Mouse (Mus musculus): ENCODE results near the gene Psmd1. TPM values are rescaled to one million over a fixed set of nuclear protein-coding genes. Genes with fewer than 3 reads are reported as not detected.

Gene Psmd1
- polyA plus RNA-seq, 1 experiment from 2014 or later, result 194 TPM

- Histone ChIP-seq H3K9me3 (ENCODE audit: control insufficient read depth, low read length) (no peaks in the 10 kb centered on the region), H3K27me3 (ENCODE audit: control insufficient read depth, insufficient read depth, low read length) (no peaks in the 10 kb centered on the region), H3K36me3 (replicated peaks; ENCODE audit: control insufficient read depth, insufficient read depth) (no peaks in the 10 kb centered on the region), H3K4me1 (replicated peaks; ENCODE audit: control insufficient read depth, insufficient read depth, low read length) (peaks cover 12% of the 10 kb centered on the region), H3K27ac (no peak overlapping the region), H3K9ac (no peak overlapping the region), H3K4me3 (replicated peaks; ENCODE audit: low read length) (no peak overlapping the region), H3K4me2 (replicated peaks) (no peak overlapping the region)
- WGBS, result 87% methylated on average over 6 of the region's 6 CpGs
- DNase-seq (ENCODE audit: low spot score) (no peak), ATAC-seq (ENCODE audit: low FRiP score) (no peak)
These were observed 86.7 kb downstream of the Psmd1 start for GRCm38 (mm10) chr1:86150929-86151328.

GRCm38 (mm10) chr1:86151376-86151775 lies 87.2 kb downstream of the Psmd1 start:
- no peaks in the 10 kb centered on the region for H3K9me3 ChIP-seq (ENCODE audit: control insufficient read depth, low read length)
- no peak overlapping the region for H3K4me3 ChIP-seq (replicated peaks; ENCODE audit: low read length)
- no peak overlapping the region for H3K4me2 ChIP-seq (replicated peaks)
- H3K27ac ChIP-seq, result no peak overlapping the region
- DNase-seq (ENCODE audit: low spot score) (no peak), ATAC-seq (ENCODE audit: low FRiP score) (no peak)
- no peak overlapping the region for H3K9ac ChIP-seq
- H3K4me1 ChIP-seq (replicated peaks; ENCODE audit: control insufficient read depth, insufficient read depth, low read length), result peaks cover 12% of the 10 kb centered on the region
- 90% methylated on average over 7 of the region's 7 CpGs for whole genome bisulfite sequencing
- H3K36me3 ChIP-seq (replicated peaks; ENCODE audit: control insufficient read depth, insufficient read depth), result no peaks in the 10 kb centered on the region
- H3K27me3 ChIP-seq (ENCODE audit: control insufficient read depth, insufficient read depth, low read length), result no peaks in the 10 kb centered on the region

GRCm38 (mm10) chr1:86152618-86153017 lies 88.4 kb downstream of the Psmd1 start:
- DNase-seq (ENCODE audit: low spot score) (no peak), ATAC-seq (ENCODE audit: low FRiP score) (no peak)
- H3K9me3 ChIP-seq (ENCODE audit: control insufficient read depth, low read length), result no peaks in the 10 kb centered on the region
- no peak overlapping the region for H3K4me3 ChIP-seq (replicated peaks; ENCODE audit: low read length)
- H3K4me2 ChIP-seq (replicated peaks), result no peak overlapping the region
- H3K9ac ChIP-seq, result no peak overlapping the region
- no peaks in the 10 kb centered on the region for H3K27me3 ChIP-seq (ENCODE audit: control insufficient read depth, insufficient read depth, low read length)
- peaks cover 12% of the 10 kb centered on the region for H3K4me1 ChIP-seq (replicated peaks; ENCODE audit: control insufficient read depth, insufficient read depth, low read length)
- WGBS, result 100% methylated on average over 1 of the region's 1 CpGs
- no peak overlapping the region for H3K27ac ChIP-seq
- H3K36me3 ChIP-seq (replicated peaks; ENCODE audit: control insufficient read depth, insufficient read depth), result peaks cover 8% of the 10 kb centered on the region; the same call in 1 of the 2 replicates

GRCm38 (mm10) chr1:86154133-86154823 lies 90.1 kb downstream of the Psmd1 start, which contains the start of gene Armc9:
Gene Armc9 (plus strand): TSS chr1:86154780.
- ATAC-seq (ENCODE audit: low FRiP score) (peak; percentile 100), DNase-seq (ENCODE audit: low spot score) (peak; percentile 96)
- Histone ChIP-seq H3K36me3 (replicated peaks; ENCODE audit: control insufficient read depth, insufficient read depth) (peaks cover 22% of the 10 kb centered on the region), H3K4me3 (replicated peaks; ENCODE audit: low read length) (peak within 1 kb of the TSS; percentile 75), H3K4me1 (replicated peaks; ENCODE audit: control insufficient read depth, insufficient read depth, low read length) (peaks cover 12% of the 10 kb centered on the region), H3K27ac (peak within 1 kb of the TSS; percentile 76), H3K27me3 (ENCODE audit: control insufficient read depth, insufficient read depth, low read length) (no peaks in the 10 kb centered on the region), H3K9me3 (ENCODE audit: control insufficient read depth, low read length) (no peaks in the 10 kb centered on the region), H3K4me2 (replicated peaks) (peak within 1 kb of the TSS; percentile 85), H3K9ac (peak within 1 kb of the TSS; percentile 78)
- WGBS, result 4% methylated on average over 40 of the region's 40 CpGs

- Histone ChIP-seq H3K9ac (peak overlapping the region; percentile 78), H3K27ac (no peak overlapping the region), H3K36me3 (replicated peaks; ENCODE audit: control insufficient read depth, insufficient read depth) (peaks cover 22% of the 10 kb centered on the region), H3K9me3 (ENCODE audit: control insufficient read depth, low read length) (no peaks in the 10 kb centered on the region), H3K4me1 (replicated peaks; ENCODE audit: control insufficient read depth, insufficient read depth, low read length) (peaks cover 12% of the 10 kb centered on the region), H3K4me2 (replicated peaks) (peak overlapping the region; percentile 85), H3K27me3 (ENCODE audit: control insufficient read depth, insufficient read depth, low read length) (no peaks in the 10 kb centered on the region), H3K4me3 (replicated peaks; ENCODE audit: low read length) (peak overlapping the region; percentile 75)
- 0% methylated on average over 18 of the region's 18 CpGs for WGBS
- ATAC-seq (ENCODE audit: low FRiP score) (no peak), DNase-seq (ENCODE audit: low spot score) (no peak)
These were observed 90.6 kb downstream of the Psmd1 start for GRCm38 (mm10) chr1:86154824-86155164.

- DNase-seq (ENCODE audit: low spot score), result no peak
- Histone ChIP-seq H3K36me3 (replicated peaks; ENCODE audit: control insufficient read depth, insufficient read depth) (peaks cover 34% of the 10 kb centered on the region), H3K9me3 (ENCODE audit: control insufficient read depth, low read length) (no peaks in the 10 kb centered on the region), H3K4me2 (replicated peaks) (no peak overlapping the region), H3K9ac (no peak overlapping the region), H3K27me3 (ENCODE audit: control insufficient read depth, insufficient read depth, low read length) (no peaks in the 10 kb centered on the region), H3K27ac (no peak overlapping the region), H3K4me3 (replicated peaks; ENCODE audit: low read length) (no peak overlapping the region), H3K4me1 (replicated peaks; ENCODE audit: control insufficient read depth, insufficient read depth, low read length) (peaks cover 12% of the 10 kb centered on the region)
- no peak for ATAC-seq (ENCODE audit: low FRiP score)
- 88% methylated on average over 3 of the region's 3 CpGs for WGBS
These were observed 91.9 kb downstream of the Psmd1 start for GRCm38 (mm10) chr1:86156075-86156474.

GRCm38 (mm10) chr1:86156595-86156994 lies 92.4 kb downstream of the Psmd1 start:
- Histone ChIP-seq H3K4me1 (replicated peaks; ENCODE audit: control insufficient read depth, insufficient read depth, low read length) (peaks cover 12% of the 10 kb centered on the region), H3K9ac (no peak overlapping the region), H3K4me2 (replicated peaks) (no peak overlapping the region), H3K9me3 (ENCODE audit: control insufficient read depth, low read length) (no peaks in the 10 kb centered on the region), H3K27ac (no peak overlapping the region), H3K36me3 (replicated peaks; ENCODE audit: control insufficient read depth, insufficient read depth) (peaks cover 40% of the 10 kb centered on the region), H3K4me3 (replicated peaks; ENCODE audit: low read length) (no peak overlapping the region), H3K27me3 (ENCODE audit: control insufficient read depth, insufficient read depth, low read length) (no peaks in the 10 kb centered on the region)
- ATAC-seq (ENCODE audit: low FRiP score) (no peak), DNase-seq (ENCODE audit: low spot score) (no peak)
- 87% methylated on average over 6 of the region's 6 CpGs for WGBS

GRCm38 (mm10) chr1:86160059-86160458 lies 95.9 kb downstream of the Psmd1 start:
- DNase-seq (ENCODE audit: low spot score), result no peak
- Histone ChIP-seq H3K27me3 (ENCODE audit: control insufficient read depth, insufficient read depth, low read length) (no peaks in the 10 kb centered on the region), H3K36me3 (replicated peaks; ENCODE audit: control insufficient read depth, insufficient read depth) (peaks cover 70% of the 10 kb centered on the region), H3K4me1 (replicated peaks; ENCODE audit: control insufficient read depth, insufficient read depth, low read length) (peaks cover 5% of the 10 kb centered on the region), H3K9ac (no peak overlapping the region), H3K27ac (no peak overlapping the region), H3K9me3 (ENCODE audit: control insufficient read depth, low read length) (no peaks in the 10 kb centered on the region), H3K4me2 (replicated peaks) (no peak overlapping the region), H3K4me3 (replicated peaks; ENCODE audit: low read length) (no peak overlapping the region)
- WGBS, result 94% methylated on average over 6 of the region's 6 CpGs
- no peak for ATAC-seq (ENCODE audit: low FRiP score)

- no peaks in the 10 kb centered on the region for H3K27me3 ChIP-seq (ENCODE audit: control insufficient read depth, insufficient read depth, low read length)
- no peaks in the 10 kb centered on the region for H3K9me3 ChIP-seq (ENCODE audit: control insufficient read depth, low read length)
- peaks cover 74% of the 10 kb centered on the region for H3K36me3 ChIP-seq (replicated peaks; ENCODE audit: control insufficient read depth, insufficient read depth)
- H3K4me1 ChIP-seq (replicated peaks; ENCODE audit: control insufficient read depth, insufficient read depth, low read length), result peaks cover under 1% of the 10 kb centered on the region
- ATAC-seq (ENCODE audit: low FRiP score) (no peak), DNase-seq (ENCODE audit: low spot score) (no peak)
- no peak overlapping the region for H3K4me3 ChIP-seq (replicated peaks; ENCODE audit: low read length)
- H3K4me2 ChIP-seq (replicated peaks), result no peak overlapping the region
- H3K9ac ChIP-seq, result no peak overlapping the region
- 95% methylated on average over 5 of the region's 5 CpGs for WGBS
- no peak overlapping the region for H3K27ac ChIP-seq
These were observed 96.3 kb downstream of the Psmd1 start for GRCm38 (mm10) chr1:86160479-86160878.

- H3K36me3 ChIP-seq (replicated peaks; ENCODE audit: control insufficient read depth, insufficient read depth), result peaks cover 80% of the 10 kb centered on the region
- 92% methylated on average over 5 of the region's 5 CpGs for WGBS
- DNase-seq (ENCODE audit: low spot score), result no peak
These were observed 96.9 kb downstream of the Psmd1 start for GRCm38 (mm10) chr1:86161061-86161460.

More at GRCm38 (mm10) chr1:86161061-86161460, 96.9 kb downstream of the Psmd1 start:
- Histone ChIP-seq H3K27me3 (ENCODE audit: control insufficient read depth, insufficient read depth, low read length) (no peaks in the 10 kb centered on the region), H3K4me1 (replicated peaks; ENCODE audit: control insufficient read depth, insufficient read depth, low read length) (no peaks in the 10 kb centered on the region; the same call in 1 of the 2 replicates), H3K4me3 (replicated peaks; ENCODE audit: low read length) (no peak overlapping the region), H3K27ac (no peak overlapping the region), H3K4me2 (replicated peaks) (no peak overlapping the region), H3K9me3 (ENCODE audit: control insufficient read depth, low read length) (no peaks in the 10 kb centered on the region), H3K9ac (no peak overlapping the region)
- ATAC-seq (ENCODE audit: low FRiP score), result no peak
